Mouse (Mus musculus): ENCODE measurements around the gene Akap6. TPM values are rescaled to one million over a fixed set of nuclear protein-coding genes. Genes with fewer than 3 reads are reported as not detected.
"Not testable (repeated sequence)": the region's sequence is repeated elsewhere in the genome, so short reads cannot be mapped to it uniquely, and the experiment has no call there.

The Akap6 gene
- total RNA-seq, 2 experiments from 2014 or later: 110 to 131 TPM

- DNase-seq: no peak
- intact Hi-C loops (cut with DNase I): no loop called here
Observed at GRCm38 (mm10) chr12:52711382-52711781, 12.2 kb downstream of the Akap6 start.

GRCm38 (mm10) chr12:52711857-52712640, 12.9 kb downstream of the Akap6 start:
- intact Hi-C loops (cut with DNase I): no loop called here

GRCm38 (mm10) chr12:52718392-52718791, 19.2 kb downstream of the Akap6 start:
- intact Hi-C loops (cut with DNase I): no loop called here
- DNase-seq: no peak

More at GRCm38 (mm10) chr12:52711857-52712640, 12.9 kb downstream of the Akap6 start:
- no peak for DNase-seq

GRCm38 (mm10) chr12:52719232-52719631, 20.0 kb downstream of the Akap6 start:
- DNase-seq: no peak
- intact Hi-C loops (cut with DNase I): no loop called here

GRCm38 (mm10) chr12:52719681-52720080, 20.5 kb downstream of the Akap6 start:
- DNase-seq: no peak
- intact Hi-C loops (cut with DNase I): no loop called here

- intact Hi-C loops (cut with DNase I); DNase-seq: not testable (repeated sequence)
Observed at GRCm38 (mm10) chr12:52724039-52724615, 24.9 kb downstream of the Akap6 start.

GRCm38 (mm10) chr12:52726434-52727231, 27.4 kb downstream of the Akap6 start:
- DNase-seq: no peak
- intact Hi-C loops (cut with DNase I): no loop called here

GRCm38 (mm10) chr12:52729396-52729795, 30.2 kb downstream of the Akap6 start:
- no peak for DNase-seq

GRCm38 (mm10) chr12:52735161-52735560, 36.0 kb downstream of the Akap6 start:
- intact Hi-C loops (cut with DNase I); DNase-seq: not testable (repeated sequence)

More at GRCm38 (mm10) chr12:52729396-52729795, 30.2 kb downstream of the Akap6 start:
- intact Hi-C loops (cut with DNase I): no loop called here

GRCm38 (mm10) chr12:52737151-52737550, 38.0 kb downstream of the Akap6 start:
- no peak for DNase-seq
- intact Hi-C loops (cut with DNase I): no loop called here

- no peak for DNase-seq
- intact Hi-C loops (cut with DNase I): no loop called here
Observed at GRCm38 (mm10) chr12:52739326-52739725, 40.1 kb downstream of the Akap6 start.

- intact Hi-C loops (cut with DNase I): no loop called here
- no peak for DNase-seq
Observed at GRCm38 (mm10) chr12:52741801-52742200, 42.6 kb downstream of the Akap6 start.

GRCm38 (mm10) chr12:52750006-52750405, 50.8 kb downstream of the Akap6 start:
- intact Hi-C loops (cut with DNase I): no loop called here
- no peak for DNase-seq

- intact Hi-C loops (cut with DNase I): no loop called here
- no peak for DNase-seq
Observed at GRCm38 (mm10) chr12:52755649-52756048, 56.5 kb downstream of the Akap6 start.

- DNase-seq: no peak
- intact Hi-C loops (cut with DNase I): no loop called here
Observed at GRCm38 (mm10) chr12:52757881-52758280, 58.7 kb downstream of the Akap6 start.

- intact Hi-C loops (cut with DNase I): loop anchor here (1.0 kb wide), 1 partner anchor 9 kb away; no protein-coding TSS in a partner anchor
- DNase-seq: no peak
Observed at GRCm38 (mm10) chr12:52764046-52764445, 64.9 kb downstream of the Akap6 start.

GRCm38 (mm10) chr12:52764810-52765209, 65.6 kb downstream of the Akap6 start:
- DNase-seq: no peak
- intact Hi-C loops (cut with DNase I): loop anchor here (1.0 kb wide), 1 partner anchor 8 kb away; no protein-coding TSS in a partner anchor

- intact Hi-C loops (cut with DNase I): no loop called here
- DNase-seq: no peak
Observed at GRCm38 (mm10) chr12:52769561-52769960, 70.4 kb downstream of the Akap6 start.

- intact Hi-C loops (cut with DNase I): no loop called here
Observed at GRCm38 (mm10) chr12:52771931-52772330, 72.7 kb downstream of the Akap6 start.

GRCm38 (mm10) chr12:52772494-52773280, 73.5 kb downstream of the Akap6 start:
- intact Hi-C loops (cut with DNase I): loop anchor here (1.0 kb wide), 1 partner anchor 8 kb away; no protein-coding TSS in a partner anchor
- DNase-seq: no peak

More at GRCm38 (mm10) chr12:52771931-52772330, 72.7 kb downstream of the Akap6 start:
- no peak for DNase-seq
